Mouse (Mus musculus) heart, postnatal 0 days (tissue): ENCODE measurements around the gene Ston2. TPM values are rescaled to one million over a fixed set of nuclear protein-coding genes. Genes with fewer than 3 reads are reported as not detected.
"Not testable (repeated sequence)": the region's sequence is repeated elsewhere in the genome, so short reads cannot be mapped to it uniquely, and the experiment has no call there.

Source experiments
- ATAC-seq: fragments of 200-750 bp; cut with Nextera tagmentation; 2 replicates; pipeline ENCODE4 v1.8.0; 2017; ENCODE audit warnings: low read depth, moderate number of reproducible peaks, moderate library complexity; ENCODE audit not compliant: insufficient read depth
- DNase-seq: peaks from one replicate; pipeline ENCODE4 v3.0.0-alpha.2; 2016; ENCODE audit warnings: low spot score
- H3K27ac ChIP-seq: fragments of 300-500 bp; sonication (generic); 2 replicates; pipeline ENCODE4 v1.5.1; 2014; ENCODE audit warnings: low read depth, mild to moderate bottlenecking
- H3K27me3 ChIP-seq: fragments of 300-500 bp; sonication (generic); 2 replicates; pipeline ENCODE4 v1.6.1; 2014; ENCODE audit warnings: low read length, mixed read lengths; ENCODE audit not compliant: control insufficient read depth, insufficient read depth
- H3K36me3 ChIP-seq: fragments of 300-500 bp; sonication (generic); replicated peaks from 2 replicates; pipeline ENCODE4 v1.6.1; 2014; ENCODE audit warnings: low read length, mixed read lengths; ENCODE audit not compliant: control insufficient read depth, insufficient read depth
- H3K4me1 ChIP-seq: fragments of 300-500 bp; sonication (generic); 2 replicates; pipeline ENCODE4 v1.6.1; 2014; ENCODE audit warnings: antibody characterized with exemption; ENCODE audit not compliant: control insufficient read depth, insufficient read depth
- H3K4me2 ChIP-seq: fragments of 300-500 bp; sonication (generic); 2 replicates; pipeline ENCODE4 v1.6.1; 2014; ENCODE audit warnings: low read depth, mild to moderate bottlenecking, low read length, moderate library complexity
- H3K4me3 ChIP-seq: fragments of 300-500 bp; sonication (generic); 2 replicates; pipeline ENCODE4 v1.5.1; 2014; ENCODE audit warnings: low read depth, low read length
- H3K9ac ChIP-seq: fragments of 300-500 bp; sonication (generic); replicated peaks from 2 replicates; pipeline ENCODE4 v1.6.1; 2014; ENCODE audit warnings: low read depth, low read length, mixed read lengths
- H3K9me3 ChIP-seq: fragments of 300-500 bp; sonication (generic); replicated peaks from 2 replicates; pipeline ENCODE4 v1.6.1; 2016; ENCODE audit warnings: low read length; ENCODE audit not compliant: control insufficient read depth
- CTCF ChIP-seq: IDR thresholded peaks from 2 replicates; pipeline ENCODE4 v1.5.1; 2016; ENCODE audit warnings: antibody characterized with exemption, control low read depth, low read depth
- EP300 ChIP-seq: IDR thresholded peaks from 2 replicates; pipeline ENCODE4 v1.6.1; 2016; ENCODE audit warnings: antibody characterized with exemption, low read depth
- whole genome bisulfite sequencing: fragments of 180-500 bp; shearing (Covaris S2); extraction: QIAGEN DNeasy Blood & Tissue Kit; methylation state at CpG from one replicate; pipeline ENCODE4 v1.1.7; 2014; 5-methylcytosine and 5-hydroxymethylcytosine counted together
- polyA plus RNA-seq: library from polyadenylated mRNA; unstranded; fragments of >200 nt; fragmentation: Nextera tagmentation; extraction: Ambion mirVana; gene quantifications from 2 replicates; pipeline ENCODE4 v1.2.1, GENCODE M21; 2015
- total RNA-seq: library from RNA; depleted of rRNA; stranded (reverse); fragments of >200 nt; gene quantifications from 2 replicates; pipeline ENCODE4 v1.2.3, GENCODE M21; 2014; ENCODE audit warnings: low replicate concordance

Ston2 gene
- total and polyA plus RNA-seq, 2 experiments from 2014 or later = 0.57 to 0.95 TPM

DNA sequence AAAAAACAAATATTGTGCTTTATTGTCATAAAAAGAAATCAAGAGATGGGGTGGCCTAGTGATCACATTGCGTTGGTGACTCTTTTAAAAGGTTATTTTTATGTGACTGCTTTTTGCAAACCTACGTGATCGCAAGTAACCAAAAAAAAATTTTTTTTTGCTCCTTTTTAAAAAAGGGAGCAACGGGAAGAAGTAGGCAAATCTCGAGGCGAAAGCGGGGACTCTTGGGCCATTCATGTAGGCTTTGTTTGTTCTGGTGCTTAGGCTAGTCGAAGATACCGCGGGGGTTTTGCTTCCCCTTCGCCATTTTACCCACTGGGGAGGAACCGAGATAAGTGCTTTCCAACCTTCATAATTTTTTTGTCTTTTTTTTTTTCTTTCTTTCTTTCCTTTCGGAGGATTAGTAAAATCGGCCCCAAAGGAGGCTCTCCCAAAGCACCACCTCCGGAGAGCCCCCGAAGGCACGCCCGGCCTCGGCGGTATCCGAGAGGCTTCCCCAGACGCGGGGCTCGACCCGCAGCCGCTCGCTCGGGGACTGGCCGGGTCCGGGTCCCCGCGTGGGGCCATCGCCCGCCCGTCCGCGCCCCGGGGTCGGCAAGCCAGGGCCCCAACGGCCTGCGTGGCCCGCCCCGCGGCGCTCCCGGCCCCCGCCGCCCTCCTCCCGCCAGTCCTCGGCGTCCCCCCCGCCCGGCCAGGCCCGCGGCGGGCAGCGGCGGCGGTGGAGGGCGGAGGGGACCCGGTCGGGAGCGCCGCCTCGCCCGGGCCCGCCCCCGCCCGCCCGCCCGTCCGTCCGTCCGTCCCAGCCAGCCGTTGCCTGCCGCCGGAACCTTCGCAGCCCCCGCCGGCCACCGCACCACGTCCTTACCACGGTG is 199.3 kb downstream of the Ston2 start:
- peak; percentile 41 for DNase-seq
- Histone ChIP-seq H3K9me3 (no peaks in the 10 kb centered on the region), H3K36me3 (peaks cover 19% of the 10 kb centered on the region), H3K27me3 (no peaks in the 10 kb centered on the region), H3K4me3 (peak overlapping the region; percentile 87), H3K9ac (peak overlapping the region; percentile 100), H3K4me1 (peaks cover 14% of the 10 kb centered on the region), H3K4me2 (peak overlapping the region; percentile 84), H3K27ac (peak overlapping the region; percentile 100)
- TF ChIP-seq CTCF (no peak), EP300 (no peak; the same call in 1 of the 2 replicates)
- WGBS = under 1% methylated on average over 70 of the region's 83 CpGs
- ATAC-seq = peak; percentile 12

DNA sequence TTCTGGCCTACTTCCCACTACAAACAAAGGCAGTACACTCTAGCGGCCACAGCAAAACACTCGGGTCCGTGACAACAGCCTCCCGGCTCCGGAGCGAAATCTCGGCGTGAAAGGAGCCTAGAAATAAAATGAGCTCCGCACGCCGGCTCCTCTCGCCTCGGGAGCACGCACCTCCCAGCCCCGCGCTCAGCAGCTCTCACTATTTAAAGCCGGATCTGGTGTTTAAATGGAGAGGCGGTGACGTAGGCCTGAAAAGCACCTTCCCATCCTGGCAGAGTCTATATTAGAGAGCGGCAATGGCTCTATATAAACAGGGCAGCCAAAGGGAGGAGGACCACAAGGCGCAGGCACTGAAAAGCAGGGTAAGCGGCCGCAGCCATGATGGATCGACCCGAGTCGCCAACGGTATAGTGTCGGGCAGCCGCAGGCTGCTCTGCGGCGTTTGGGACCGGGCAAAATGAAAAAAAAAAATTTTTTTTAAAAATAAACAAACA is 200.0 kb downstream of the Ston2 start:
- no peaks in the 10 kb centered on the region for H3K27me3 ChIP-seq
- H3K36me3 ChIP-seq = peaks cover 20% of the 10 kb centered on the region
- peak; percentile 83 for ATAC-seq
- H3K4me2 ChIP-seq = peak overlapping the region; percentile 84
- peak overlapping the region; percentile 100 for H3K9ac ChIP-seq
- under 1% methylated on average over 32 of the region's 32 CpGs for WGBS
- peak; percentile 98 for DNase-seq
- TF ChIP-seq EP300 = peak; percentile 61; the same call in 1 of the 2 replicates
- no peak for TF ChIP-seq CTCF
- H3K27ac ChIP-seq = peak overlapping the region; percentile 100
- H3K9me3 ChIP-seq = no peaks in the 10 kb centered on the region
- H3K4me1 ChIP-seq = peaks cover 17% of the 10 kb centered on the region
- H3K4me3 ChIP-seq = peak overlapping the region; percentile 87

DNA sequence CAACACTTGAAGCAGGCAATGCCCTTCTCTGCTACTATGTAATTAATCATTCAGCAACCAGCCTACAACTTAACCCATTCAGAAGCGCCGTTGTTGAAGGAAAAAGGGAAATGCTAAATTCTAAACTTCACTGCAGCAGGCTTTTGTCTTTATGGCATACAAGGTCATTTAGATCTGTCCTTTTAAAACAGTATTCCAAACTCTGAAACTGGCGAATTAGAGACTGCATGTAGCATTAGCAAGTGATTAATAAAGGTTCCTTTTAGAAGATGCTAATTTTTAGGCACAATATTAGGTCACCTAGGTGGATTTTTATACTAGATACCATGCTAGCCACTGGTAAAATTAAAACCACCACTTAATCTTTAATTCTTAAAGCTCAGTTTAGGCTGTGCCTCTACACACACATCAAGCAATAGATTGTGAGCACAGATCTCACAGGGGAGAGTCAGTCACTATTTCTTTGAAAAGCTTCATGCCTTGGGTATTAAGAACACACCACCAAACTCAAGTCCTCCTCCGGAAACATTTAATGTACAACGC is 200.6 kb downstream of the Ston2 start:
- Histone ChIP-seq H3K4me3 (peak overlapping the region; percentile 87), H3K27ac (peak overlapping the region; percentile 100), H3K4me1 (peaks cover 18% of the 10 kb centered on the region), H3K9me3 (no peaks in the 10 kb centered on the region), H3K9ac (peak overlapping the region; percentile 100), H3K36me3 (peaks cover 20% of the 10 kb centered on the region), H3K4me2 (peak overlapping the region; percentile 84), H3K27me3 (no peaks in the 10 kb centered on the region)
- 30% methylated on average over 5 of the region's 5 CpGs for WGBS
- TF ChIP-seq EP300 (no peak), CTCF (no peak)
- ATAC-seq (no peak), DNase-seq (peak; percentile 7)

DNA sequence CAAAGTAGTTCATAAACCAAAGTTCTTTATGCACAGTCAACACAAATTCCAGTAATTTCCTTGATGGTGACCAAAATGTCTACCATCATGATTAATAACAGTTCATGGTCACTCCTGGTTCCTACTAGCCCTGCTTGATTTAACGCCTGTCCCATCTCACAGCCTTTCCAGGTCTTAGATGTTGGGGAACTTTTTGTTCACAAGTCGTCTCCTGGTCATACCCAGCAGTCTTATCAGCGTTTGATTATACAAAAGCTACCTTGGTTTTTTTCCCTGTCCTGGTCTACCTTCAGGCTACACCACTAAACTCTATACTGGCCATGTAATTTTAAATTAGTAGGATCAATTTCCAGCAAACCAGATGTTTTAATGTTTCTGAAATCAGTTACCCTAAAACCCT is 201.1 kb downstream of the Ston2 start:
- no peaks in the 10 kb centered on the region for H3K9me3 ChIP-seq
- peak overlapping the region; percentile 84; the same call in 1 of the 2 replicates for H3K4me2 ChIP-seq
- no peak for TF ChIP-seq EP300
- TF ChIP-seq CTCF = no peak
- ATAC-seq (no peak), DNase-seq (no peak)
- H3K27ac ChIP-seq = no peak overlapping the region
- 60% methylated on average over 3 of the region's 3 CpGs for WGBS
- H3K4me3 ChIP-seq = no peak overlapping the region
- H3K36me3 ChIP-seq = peaks cover 20% of the 10 kb centered on the region
- H3K9ac ChIP-seq = no peak overlapping the region; the same call in 1 of the 2 replicates
- H3K27me3 ChIP-seq = no peaks in the 10 kb centered on the region
- H3K4me1 ChIP-seq = peaks cover 18% of the 10 kb centered on the region

DNA sequence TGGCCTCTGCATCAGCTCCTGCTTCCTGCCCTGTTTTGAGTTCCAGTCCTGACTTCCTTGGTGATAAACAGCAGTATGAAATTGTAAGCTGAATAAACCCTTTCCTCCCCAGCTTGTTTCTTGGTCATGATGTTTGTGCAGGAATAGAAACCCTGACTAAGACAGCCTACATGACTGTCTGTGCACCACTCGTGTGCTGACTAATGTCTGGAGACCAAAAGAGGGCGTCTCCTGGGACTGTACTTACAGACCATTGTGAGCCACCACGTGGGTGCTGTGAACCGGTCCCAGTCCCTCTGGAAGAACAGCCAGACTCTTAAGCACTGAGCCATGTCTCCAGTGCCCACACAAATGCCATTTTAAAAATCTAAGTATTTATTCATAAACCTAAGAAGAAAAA is 202.4 kb downstream of the Ston2 start:
- WGBS = 85% methylated on average over 4 of the region's 4 CpGs
- not testable (repeated sequence) for H3K27ac ChIP-seq, DNase-seq, ATAC-seq, H3K9ac ChIP-seq, H3K9me3 ChIP-seq, H3K4me3 ChIP-seq, H3K27me3 ChIP-seq, H3K4me2 ChIP-seq
- H3K36me3 ChIP-seq = peaks cover 29% of the 10 kb centered on the region
- peaks cover 16% of the 10 kb centered on the region for H3K4me1 ChIP-seq
